Mouse (Mus musculus): Measurements from ENCODE around the gene Rps6kl1.

Rps6kl1 gene

DNA sequence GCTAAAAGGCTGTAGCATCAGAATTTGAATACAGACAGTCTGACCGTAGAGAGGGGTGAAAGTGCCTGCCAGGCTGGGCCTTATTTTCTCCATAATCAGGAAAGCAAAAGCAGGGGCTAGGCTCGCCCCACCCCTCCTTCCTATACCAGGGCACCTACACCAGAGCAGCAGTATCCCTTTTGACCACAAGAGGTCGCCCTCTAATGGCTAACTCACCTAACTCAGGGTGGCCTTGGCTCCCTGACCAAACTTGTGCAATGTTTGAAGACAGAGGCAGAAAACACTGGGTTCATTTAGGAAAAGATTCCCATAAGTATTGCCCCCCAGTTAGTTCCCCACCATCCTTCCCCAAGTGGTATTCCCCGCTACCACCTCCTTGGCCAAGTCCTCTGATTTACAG, 8.3 kb downstream of the Rps6kl1 start:
- in situ Hi-C loops (cut with MboI), result no loop called here

DNA sequence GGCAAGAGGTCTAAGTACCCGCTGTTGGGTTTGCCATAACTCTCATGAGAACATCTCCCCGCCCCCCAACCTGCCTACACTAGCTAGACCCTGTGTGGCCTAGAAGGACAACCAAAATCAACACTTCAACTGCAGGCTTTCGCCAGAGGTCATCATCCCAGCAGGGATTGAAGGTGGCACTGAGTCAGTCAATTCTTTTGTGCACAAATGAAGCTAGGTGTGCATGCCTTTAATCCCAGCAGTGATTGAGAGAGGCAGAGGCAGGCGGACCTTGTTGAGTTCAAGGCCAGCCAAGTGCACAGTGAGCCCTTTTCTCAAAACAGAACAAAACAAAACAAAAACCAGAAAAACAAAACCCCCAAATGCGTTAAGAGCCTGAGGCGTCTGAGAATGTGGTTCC, 10.0 kb downstream of the Rps6kl1 start:
- in situ Hi-C loops (cut with MboI), result no loop called here

GRCm38 (mm10) chr12:85140036-85140701, 10.9 kb downstream of the Rps6kl1 start:
- in situ Hi-C loops (cut with MboI), result no loop called here

- in situ Hi-C loops (cut with MboI), result no loop called here
Measured at GRCm38 (mm10) chr12:85136627-85137026, 14.4 kb downstream of the Rps6kl1 start.

- in situ Hi-C loops (cut with MboI), result no loop called here
Measured at GRCm38 (mm10) chr12:85135513-85136470, 15.3 kb downstream of the Rps6kl1 start.

DNA sequence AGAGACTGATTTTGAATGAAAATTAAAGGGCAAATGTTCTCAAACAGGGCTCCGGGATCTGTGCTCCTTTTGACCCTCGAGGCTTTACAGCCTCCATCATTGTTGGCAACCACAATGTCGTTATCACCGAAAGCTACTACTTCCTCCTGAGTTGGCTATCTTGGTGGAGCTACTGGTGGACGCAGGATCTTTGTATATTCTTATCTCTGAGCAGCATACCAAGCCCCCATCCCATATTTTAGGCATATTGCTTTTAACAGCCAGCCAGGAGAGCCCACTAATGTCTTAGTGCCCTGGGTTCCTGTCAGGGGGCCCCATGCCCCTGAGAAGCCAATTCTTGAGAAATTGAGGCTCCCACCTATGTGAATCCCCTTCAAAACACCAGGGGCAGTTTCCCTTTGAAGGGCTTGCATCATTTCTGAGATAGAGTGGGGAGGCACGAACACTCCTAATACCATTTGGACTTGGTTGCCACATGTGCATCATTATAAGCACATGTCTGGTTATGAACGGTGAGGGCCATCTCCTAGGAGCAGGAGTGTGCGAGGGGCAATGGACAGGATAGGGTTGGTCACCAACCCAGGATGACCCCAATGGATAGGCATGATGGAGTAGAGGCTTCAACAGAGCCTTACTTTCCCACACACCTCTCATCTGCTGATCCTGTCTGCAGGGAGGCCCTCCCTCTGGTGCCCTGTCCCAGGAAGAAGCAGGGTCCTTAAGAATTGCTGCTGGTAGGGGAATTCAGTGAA, 16.8 kb downstream of the Rps6kl1 start:
- in situ Hi-C loops (cut with MboI), result no loop called here

GRCm38 (mm10) chr12:85131361-85131760, 19.7 kb downstream of the Rps6kl1 start:
- in situ Hi-C loops (cut with MboI), result no loop called here

DNA sequence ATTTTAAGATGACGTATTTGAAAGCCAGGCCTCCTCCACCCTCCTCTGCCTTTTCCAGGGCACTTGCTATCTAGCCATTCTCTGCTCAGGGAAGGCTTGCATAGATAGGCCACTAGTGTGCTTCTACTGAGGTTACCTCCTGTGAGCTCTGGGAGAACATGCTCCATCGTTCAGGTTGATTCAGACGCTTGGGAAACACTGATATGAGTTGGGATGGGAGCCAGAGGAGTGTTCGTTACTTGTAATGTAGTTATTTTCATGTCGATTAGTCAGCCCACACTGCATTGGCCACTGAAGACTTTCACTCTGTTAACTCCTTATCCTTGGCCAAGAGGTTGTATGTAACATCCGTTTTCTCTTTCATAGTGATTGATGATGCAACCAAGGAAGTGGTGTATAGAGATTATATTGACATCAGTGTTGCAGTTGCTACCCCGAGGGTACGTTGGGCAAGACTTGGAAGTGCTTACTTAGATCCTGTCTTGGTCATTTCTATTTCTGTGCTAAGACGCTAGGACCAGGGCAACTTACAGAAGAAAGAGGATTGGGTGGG, 21.6 kb downstream of the Rps6kl1 start:
- in situ Hi-C loops (cut with MboI), result no loop called here

DNA sequence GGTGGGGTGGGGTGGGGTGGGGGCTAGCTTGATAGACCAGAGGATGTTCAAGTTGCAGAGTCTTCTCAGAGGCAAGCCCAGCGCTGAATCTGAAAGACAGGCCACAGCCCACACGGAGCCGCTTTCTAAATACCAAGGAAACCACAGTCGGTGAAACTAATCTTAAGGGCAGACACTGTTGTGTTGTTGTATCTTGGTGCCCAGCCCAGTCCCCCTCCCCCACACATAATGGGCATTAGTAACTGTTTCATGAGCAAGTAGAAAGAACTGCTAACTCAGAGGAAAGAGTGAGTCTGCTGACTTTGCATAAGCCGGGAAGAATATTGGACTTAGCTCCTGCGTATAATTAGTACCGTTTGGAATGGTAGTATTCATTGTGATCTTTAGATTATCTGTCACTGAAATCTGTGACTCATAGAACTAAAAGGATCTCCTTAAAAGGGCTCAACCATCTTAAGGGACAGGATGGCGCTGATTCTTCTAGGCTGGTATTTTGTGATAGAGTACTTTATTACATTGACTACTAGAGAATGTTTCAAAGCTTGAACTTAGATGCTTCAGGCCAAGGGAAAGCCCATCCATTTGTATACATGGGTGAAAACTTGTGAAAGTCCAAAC, 24.0 kb downstream of the Rps6kl1 start:
- in situ Hi-C loops (cut with MboI), result no loop called here

GRCm38 (mm10) chr12:85124751-85125150, 26.3 kb downstream of the Rps6kl1 start:
- in situ Hi-C loops (cut with MboI), result no loop called here

GRCm38 (mm10) chr12:85123645-85124044, 27.4 kb downstream of the Rps6kl1 start:
- in situ Hi-C loops (cut with MboI), result no loop called here

GRCm38 (mm10) chr12:85123108-85123530, 27.9 kb downstream of the Rps6kl1 start:
- in situ Hi-C loops (cut with MboI), result no loop called here

GRCm38 (mm10) chr12:85121806-85122459, 29.1 kb downstream of the Rps6kl1 start:
- in situ Hi-C loops (cut with MboI), result no loop called here

DNA sequence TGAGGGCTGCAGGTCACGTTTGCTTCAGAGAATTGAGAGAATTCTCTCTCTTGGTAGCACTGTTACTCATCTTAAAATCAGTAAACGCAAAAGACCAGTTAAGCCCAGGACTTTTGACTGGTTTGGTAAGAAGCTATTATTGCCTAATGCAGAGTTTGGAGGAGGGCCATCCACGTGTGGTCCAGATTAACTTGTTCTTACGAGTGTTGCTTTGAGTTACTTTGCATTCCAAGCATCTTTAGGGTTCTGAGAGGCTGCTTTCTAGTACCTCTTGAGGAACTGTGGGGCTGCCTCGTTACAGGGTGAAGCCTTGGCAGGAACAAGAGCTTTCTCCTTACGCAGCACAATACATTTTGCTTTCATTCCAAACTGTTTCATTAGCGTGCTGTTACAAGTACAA, 35.4 kb downstream of the Rps6kl1 start:
- in situ Hi-C loops (cut with MboI), result no loop called here

DNA sequence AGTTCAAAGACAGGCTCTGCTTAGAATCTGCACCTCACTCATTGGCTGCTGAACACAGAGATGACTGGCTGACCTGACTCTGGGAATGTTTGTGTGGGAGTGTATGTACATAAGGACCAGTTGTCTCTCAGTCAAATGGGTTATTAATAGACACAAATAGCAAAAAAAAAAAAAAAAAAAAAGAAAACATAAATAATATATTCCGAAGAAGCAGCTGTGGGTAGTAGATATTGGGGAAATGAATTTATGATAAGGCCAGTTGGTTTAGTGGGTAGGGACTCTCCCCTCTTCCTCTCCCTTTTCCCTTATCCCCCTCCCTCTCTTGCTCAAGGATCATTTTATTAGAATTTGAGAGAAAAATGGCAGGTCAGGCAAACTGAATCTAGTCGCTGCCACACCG, 37.1 kb downstream of the Rps6kl1 start:
- in situ Hi-C loops (cut with MboI), result no loop called here

DNA sequence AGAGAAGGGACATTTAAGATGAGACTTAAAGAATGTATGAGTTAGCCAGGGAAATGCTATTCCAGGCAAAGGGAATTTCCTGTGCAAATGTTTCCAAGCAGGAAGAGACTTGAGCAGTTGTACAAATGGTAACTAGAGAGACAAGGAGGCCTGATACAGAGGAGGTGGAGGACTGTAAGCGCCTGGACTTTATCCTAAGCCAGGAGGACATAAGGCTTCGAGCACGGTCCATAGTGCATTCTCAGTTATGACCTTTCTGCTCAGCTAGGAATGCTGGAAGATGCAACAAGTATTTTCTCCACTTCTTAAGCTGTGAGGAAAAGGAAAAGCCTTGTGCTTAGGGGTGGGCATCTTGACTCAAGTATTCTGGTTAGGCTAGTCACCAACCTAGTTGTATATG, 37.7 kb downstream of the Rps6kl1 start:
- in situ Hi-C loops (cut with MboI), result no loop called here

DNA sequence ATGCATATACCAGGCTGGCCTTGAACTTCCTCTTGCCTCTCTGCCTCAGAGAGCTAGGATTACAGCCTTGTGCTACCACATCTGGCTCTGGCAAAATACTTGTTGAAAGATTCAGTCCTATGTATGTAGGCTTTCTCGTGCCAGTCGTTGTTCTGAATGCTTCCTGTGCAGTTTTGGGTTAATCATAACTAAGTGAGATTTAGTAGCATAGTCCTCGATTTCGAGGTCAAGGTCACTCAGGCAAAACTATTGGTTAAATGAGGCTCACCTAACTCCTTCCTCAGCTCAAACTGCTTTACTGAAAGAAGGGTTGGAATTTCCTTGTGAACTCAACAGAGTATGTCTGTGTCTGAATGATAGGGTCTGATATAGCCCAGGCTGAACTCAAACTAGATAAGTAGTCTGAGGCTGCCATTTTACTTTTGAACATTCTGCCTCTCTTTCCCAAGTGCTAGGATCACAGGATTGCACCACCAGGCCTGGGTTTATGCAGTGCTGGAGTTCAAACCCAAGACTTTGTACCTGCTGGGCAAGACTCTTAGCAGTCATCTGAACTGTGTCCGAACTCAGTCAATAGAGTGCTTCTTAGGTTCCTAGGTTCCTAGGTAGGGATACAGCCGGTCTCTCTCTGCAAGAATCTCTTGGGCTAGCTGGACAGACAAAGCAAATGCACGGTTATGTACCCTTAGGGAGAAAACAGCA, 38.4 kb downstream of the Rps6kl1 start:
- in situ Hi-C loops (cut with MboI), result no loop called here

DNA sequence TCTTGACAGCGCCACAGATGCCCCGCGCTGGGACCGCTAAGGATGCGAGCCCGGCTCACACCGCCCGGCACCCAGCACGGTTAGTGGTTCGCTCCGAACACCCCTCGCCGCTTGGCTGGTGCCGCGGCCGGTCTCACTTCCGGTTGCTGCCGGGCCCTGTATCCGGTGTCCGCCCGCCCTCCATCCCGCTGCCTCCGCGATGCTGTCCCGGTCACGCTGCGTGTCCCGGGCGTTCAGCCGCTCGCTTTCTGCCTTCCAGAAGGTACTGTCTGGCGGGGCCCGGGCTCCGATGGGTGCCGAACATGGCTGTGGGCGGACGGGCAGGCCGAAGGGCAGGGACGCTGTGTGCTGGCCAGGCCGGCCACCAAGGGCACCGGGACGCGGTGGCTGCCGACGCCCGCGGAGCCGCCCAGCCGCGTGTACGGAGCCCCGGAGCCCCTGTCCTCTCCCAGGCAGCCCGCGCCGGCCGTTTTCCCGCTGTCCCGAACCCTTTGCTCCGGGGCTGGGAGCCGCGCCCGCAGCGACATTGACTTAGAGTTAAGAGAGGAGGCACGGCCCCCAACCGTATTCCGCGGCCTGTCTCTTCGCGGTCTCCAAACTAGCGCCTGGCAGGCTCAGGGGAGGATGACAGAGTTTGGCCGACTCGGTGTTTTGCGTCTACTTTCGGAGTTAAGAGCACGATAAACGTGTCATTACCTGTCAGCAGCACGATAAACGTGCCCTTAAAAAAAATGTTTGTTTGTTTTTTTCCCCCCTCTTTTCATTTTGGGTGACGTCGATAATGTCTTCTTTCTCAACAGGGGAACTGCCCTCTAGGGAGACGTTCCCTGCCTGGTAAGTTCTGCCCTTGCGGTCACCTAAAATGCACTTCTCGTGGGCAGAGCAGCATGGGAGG, 40.1 kb downstream of the Rps6kl1 start, which contains the start of the genes Prox2 and Dlst:
Prox2 (minus strand) TSS at position 62 of the 895 bp plus-strand sequence.
Dlst (plus strand) TSS at position 136 of the 895 bp plus-strand sequence.
- in situ Hi-C loops (cut with MboI), result no loop called here

- in situ Hi-C loops (cut with MboI), result no loop called here
Measured at GRCm38 (mm10) chr12:85110011-85110697, 40.9 kb downstream of the Rps6kl1 start.
